Comparison of ENCODE assay signal across 8 mouse cellular contexts in genomic region chr5:120586741-120587615, GRCm38 (mm10). TPM values are rescaled to one million over a fixed set of nuclear protein-coding genes. Genes with fewer than 3 reads are reported as not detected.
DNase-seq lines count a peak whose midpoint lies in the region; ATAC-seq and TF ChIP-seq lines count a peak whose summit lies in the region.

No protein-coding gene starts in this region.

- H3K27ac ChIP-seq in hindbrain, postnatal 0 days = peak overlapping the region; percentile 76
- peak overlapping the region; percentile 95 for H3K27ac ChIP-seq in liver, embryonic 12.5 days

- no peaks in the 10 kb centered on the region for H3K27me3 ChIP-seq in hindbrain, postnatal 0 days (ENCODE audit: insufficient read depth, low read length)
- H3K27me3 ChIP-seq in liver, embryonic 12.5 days (replicated peaks) = no peaks in the 10 kb centered on the region

- TF ChIP-seq CTCF in hindbrain, postnatal 0 days (IDR thresholded peaks at IDR 0.05; ENCODE audit: low read depth) = no peak

- DNase-seq in CD4-positive, CD25-positive, alpha-beta regulatory T cell, adult 2 months (ENCODE audit: low read depth, low spot score) = peak; percentile 26
- peak; percentile 22 for DNase-seq in thymus, postnatal 0 days (ENCODE audit: low spot score)
- no peak for DNase-seq in thymus, postnatal 10 days (ENCODE audit: low spot score in 2 of 2)
- DNase-seq in hindbrain, postnatal 0 days (ENCODE audit: low spot score) = no peak
- peak; percentile 44 to 53 for DNase-seq in right cerebral cortex, adult 2 months (ENCODE audit: low spot score in 2 of 2)
- no peak for DNase-seq in gastrocnemius, postnatal 10 days

- H3K4me2 ChIP-seq in hindbrain, postnatal 0 days (ENCODE audit: low read depth, low read length) = peak overlapping the region; percentile 93
- peak overlapping the region; percentile 80 for H3K4me2 ChIP-seq in liver, embryonic 12.5 days

- H3K36me3 ChIP-seq in hindbrain, postnatal 0 days (ENCODE audit: insufficient read depth, low read length) = peaks cover 9% of the 10 kb centered on the region
- peaks cover 35% of the 10 kb centered on the region for H3K36me3 ChIP-seq in liver, embryonic 12.5 days

- H3K4me3 ChIP-seq in hindbrain, postnatal 0 days (ENCODE audit: low read length) = peak overlapping the region; percentile 81
- peak overlapping the region; percentile 93 for H3K4me3 ChIP-seq in liver, embryonic 12.5 days

- peak overlapping the region; percentile 72; the same call in 1 of the 2 replicates for H3K9ac ChIP-seq in hindbrain, postnatal 0 days (replicated peaks; ENCODE audit: low read length)
- peak overlapping the region; percentile 97 for H3K9ac ChIP-seq in liver, embryonic 12.5 days

- 12% methylated on average over 17 of the region's 17 CpGs for WGBS in hindbrain, postnatal 0 days
- whole genome bisulfite sequencing in liver, embryonic 12.5 days (ENCODE audit: insufficient replicate concordance) = 6% methylated on average over 17 of the region's 17 CpGs

- no peaks in the 10 kb centered on the region for H3K9me3 ChIP-seq in hindbrain, postnatal 0 days (ENCODE audit: low read length)
- 0 out of 2 replicates have a peak, but pooled peaks cover 5% of the 10 kb centered on the region for H3K9me3 ChIP-seq in liver, embryonic 12.5 days (replicated peaks)

- peaks cover 16% of the 10 kb centered on the region for H3K4me1 ChIP-seq in hindbrain, postnatal 0 days (ENCODE audit: insufficient read depth, low read length)
- peaks cover 73% of the 10 kb centered on the region for H3K4me1 ChIP-seq in liver, embryonic 12.5 days

- ATAC-seq in CD4-positive, CD25-positive, alpha-beta regulatory T cell, adult 4 months = no peak
- no peak for ATAC-seq in hindbrain, postnatal 0 days
- ATAC-seq in liver, embryonic 12.5 days = peak; percentile 57

RNA-seq across cellular contexts. Expression of gene Tpcn1, which starts 1.5 kb away (rescaled TPM):
- polyA plus RNA-seq in CD4-positive, CD25-positive, alpha-beta regulatory T cell, adult 4 months (2017; shearing (Covaris generic)) = 10 to 100 TPM; 14.7 to 17.4 TPM
- polyA plus RNA-seq in thymus, postnatal 0 days (2015; fragmentation: Nextera tagmentation; extraction: Ambion mirVana) = 33.3 and 48.6 TPM in 2 replicates
- total RNA-seq in hindbrain, postnatal 0 days (2014; rRNA removed) = 24.5 and 30.7 TPM in 2 replicates
- polyA plus RNA-seq in hindbrain, postnatal 0 days (2015; fragmentation: Nextera tagmentation; extraction: Ambion mirVana) = 15.4 and 16.1 TPM in 2 replicates
- polyA plus RNA-seq in liver, embryonic 12.5 days (2016; fragmentation: Nextera tagmentation; extraction: Ambion mirVana) = 24.8 and 25.4 TPM in 2 replicates
- 10 to 100 TPM; 67.1 to 71.2 TPM for total RNA-seq in gastrocnemius, postnatal 10 days (2021)

RNA-seq across cellular contexts. Expression of gene Iqcd, which starts 1.8 kb away (rescaled TPM):
- polyA plus RNA-seq in CD4-positive, CD25-positive, alpha-beta regulatory T cell, adult 4 months (2017; shearing (Covaris generic)) = 1 to 10 TPM in 1 of 2 experiments, under 1 TPM in 1; 0.40 to 1.1 TPM
- polyA plus RNA-seq in thymus, postnatal 0 days (2015; fragmentation: Nextera tagmentation; extraction: Ambion mirVana) = 1.5 and 1.7 TPM in 2 replicates
- total RNA-seq in hindbrain, postnatal 0 days (2014; rRNA removed) = 0.63 and 1.9 TPM in 2 replicates
- 1.8 and 2.0 TPM in 2 replicates for polyA plus RNA-seq in hindbrain, postnatal 0 days (2015; fragmentation: Nextera tagmentation; extraction: Ambion mirVana)
- polyA plus RNA-seq in liver, embryonic 12.5 days (2016; fragmentation: Nextera tagmentation; extraction: Ambion mirVana) = 2.0 and 2.1 TPM in 2 replicates
- under 1 TPM; 0.40 to 0.50 TPM for total RNA-seq in gastrocnemius, postnatal 10 days (2021)

RNA-seq across cellular contexts. Expression of gene Rita1, which starts 25.4 kb away (rescaled TPM):
- 1 to 10 TPM; 2.2 to 6.3 TPM for polyA plus RNA-seq in CD4-positive, CD25-positive, alpha-beta regulatory T cell, adult 4 months (2017; shearing (Covaris generic))
- 10.7 TPM in 2 replicates for polyA plus RNA-seq in thymus, postnatal 0 days (2015; fragmentation: Nextera tagmentation; extraction: Ambion mirVana)
- total RNA-seq in hindbrain, postnatal 0 days (2014; rRNA removed) = 38.0 and 38.6 TPM in 2 replicates
- 30.1 and 30.4 TPM in 2 replicates for polyA plus RNA-seq in hindbrain, postnatal 0 days (2015; fragmentation: Nextera tagmentation; extraction: Ambion mirVana)
- polyA plus RNA-seq in liver, embryonic 12.5 days (2016; fragmentation: Nextera tagmentation; extraction: Ambion mirVana) = 7.3 and 8.4 TPM in 2 replicates
- total RNA-seq in gastrocnemius, postnatal 10 days (2021) = 1 to 10 TPM; 4.7 to 6.2 TPM

RNA-seq across cellular contexts. Expression of gene Ddx54, which starts 25.6 kb away (rescaled TPM):
- 10 to 100 TPM; 14.4 to 18.6 TPM for polyA plus RNA-seq in CD4-positive, CD25-positive, alpha-beta regulatory T cell, adult 4 months (2017; shearing (Covaris generic))
- 106 and 108 TPM in 2 replicates for polyA plus RNA-seq in thymus, postnatal 0 days (2015; fragmentation: Nextera tagmentation; extraction: Ambion mirVana)
- 37.3 and 40.1 TPM in 2 replicates for total RNA-seq in hindbrain, postnatal 0 days (2014; rRNA removed)
- polyA plus RNA-seq in hindbrain, postnatal 0 days (2015; fragmentation: Nextera tagmentation; extraction: Ambion mirVana) = 30.8 and 31.9 TPM in 2 replicates
- polyA plus RNA-seq in liver, embryonic 12.5 days (2016; fragmentation: Nextera tagmentation; extraction: Ambion mirVana) = 35.0 and 36.3 TPM in 2 replicates
- total RNA-seq in gastrocnemius, postnatal 10 days (2021) = 10 to 100 TPM; 22.4 to 23.9 TPM

RNA-seq across cellular contexts. Expression of gene Cfap73, which starts 47.1 kb away (rescaled TPM):
- not detected for polyA plus RNA-seq in CD4-positive, CD25-positive, alpha-beta regulatory T cell, adult 4 months (2017; shearing (Covaris generic))
- 0.23 and 0.30 TPM in 2 replicates for polyA plus RNA-seq in thymus, postnatal 0 days (2015; fragmentation: Nextera tagmentation; extraction: Ambion mirVana)
- 0.21 and 0.79 TPM in 2 replicates for total RNA-seq in hindbrain, postnatal 0 days (2014; rRNA removed)
- 0.26 and 0.86 TPM in 2 replicates for polyA plus RNA-seq in hindbrain, postnatal 0 days (2015; fragmentation: Nextera tagmentation; extraction: Ambion mirVana)
- polyA plus RNA-seq in liver, embryonic 12.5 days (2016; fragmentation: Nextera tagmentation; extraction: Ambion mirVana) = not detected in 2 replicates
- not detected for total RNA-seq in gastrocnemius, postnatal 10 days (2021)

Comparison
In these comparisons a context has a peak if more than half of its experiments do, and no peak if none do; other contexts are left out.
1. DNase-seq: peak in CD4-positive, CD25-positive, alpha-beta regulatory T cell, adult 2 months (single experiment), thymus, postnatal 0 days (single experiment) and right cerebral cortex, adult 2 months (2 of 2); none in thymus, postnatal 10 days (0 of 2), hindbrain, postnatal 0 days (single experiment) and gastrocnemius, postnatal 10 days (single experiment).